8 mouse cellular contexts compared by ENCODE assay signal in genomic region chr17:46248189-46248522, GRCm38 (mm10). TPM values are rescaled to one million over a fixed set of nuclear protein-coding genes. Genes with fewer than 3 reads are reported as not detected.
DNase-seq lines count a peak whose midpoint lies in the region; ATAC-seq and TF ChIP-seq lines count a peak whose summit lies in the region.

No protein-coding gene starts in this region.

- peaks cover 61% of the 10 kb centered on the region for H3K36me3 ChIP-seq in kidney, embryonic 16.5 days (ENCODE audit: insufficient read depth, low read length)
- H3K36me3 ChIP-seq in embryonic facial prominence, embryonic 10.5 days (replicated peaks) = peaks cover 75% of the 10 kb centered on the region
- H3K36me3 ChIP-seq in hindbrain, postnatal 0 days (ENCODE audit: insufficient read depth, low read length) = peaks cover 57% of the 10 kb centered on the region
- H3K36me3 ChIP-seq in midbrain, postnatal 0 days (ENCODE audit: insufficient read depth, low read length) = peaks cover 54% of the 10 kb centered on the region

- H3K27ac ChIP-seq in kidney, embryonic 16.5 days (ENCODE audit: low read length) = peak overlapping the region; percentile 51
- peak overlapping the region; percentile 93 for H3K27ac ChIP-seq in embryonic facial prominence, embryonic 10.5 days (replicated peaks)
- peak overlapping the region; percentile 89 for H3K27ac ChIP-seq in hindbrain, postnatal 0 days
- peak overlapping the region; percentile 79 for H3K27ac ChIP-seq in midbrain, postnatal 0 days (ENCODE audit: low read depth, low read length)

- TF ChIP-seq CTCF in hindbrain, postnatal 0 days (IDR thresholded peaks at IDR 0.05; ENCODE audit: low read depth) = no peak
- no peak for TF ChIP-seq CTCF in midbrain, postnatal 0 days (IDR thresholded peaks at IDR 0.05)

- no peaks in the 10 kb centered on the region for H3K9me3 ChIP-seq in kidney, embryonic 16.5 days (ENCODE audit: low read length)
- no peaks in the 10 kb centered on the region for H3K9me3 ChIP-seq in embryonic facial prominence, embryonic 10.5 days
- H3K9me3 ChIP-seq in hindbrain, postnatal 0 days (ENCODE audit: low read length) = no peaks in the 10 kb centered on the region
- no peaks in the 10 kb centered on the region for H3K9me3 ChIP-seq in midbrain, postnatal 0 days (ENCODE audit: low read length)

- H3K4me2 ChIP-seq in kidney, embryonic 16.5 days (replicated peaks; ENCODE audit: low read depth, low read length) = peak overlapping the region; percentile 89
- peak overlapping the region; percentile 83 for H3K4me2 ChIP-seq in hindbrain, postnatal 0 days (ENCODE audit: low read depth, low read length)
- H3K4me2 ChIP-seq in midbrain, postnatal 0 days (ENCODE audit: low read depth, low read length, poor library complexity, severe bottlenecking) = peak overlapping the region; percentile 78

- ATAC-seq in kidney, embryonic 16.5 days (ENCODE audit: low FRiP score, low TSS enrichment) = peak; percentile 30; the same call in 1 of the 2 replicates
- ATAC-seq in hindbrain, postnatal 0 days = no peak
- peak; percentile 47 for ATAC-seq in midbrain, postnatal 0 days (ENCODE audit: low FRiP score)

- DNase-seq in kidney, adult 9 months = no peak
- DNase-seq in embryonic facial prominence, embryonic 10.5 days (ENCODE audit: low spot score) = no peak
- DNase-seq in hindbrain, postnatal 0 days (ENCODE audit: low spot score) = no peak
- DNase-seq in midbrain, postnatal 0 days (ENCODE audit: low spot score) = no peak
- DNase-seq in urinary bladder, postnatal 36 days (ENCODE audit: low spot score in 2 of 2) = no peak
- DNase-seq in cerebellum, adult 8-10 months = no peak
- DNase-seq in cerebellum, postnatal 4 days (ENCODE audit: low spot score in 2 of 2) = no peak

- H3K27me3 ChIP-seq in kidney, embryonic 16.5 days (ENCODE audit: insufficient read depth, low read length) = no peaks in the 10 kb centered on the region
- no peaks in the 10 kb centered on the region for H3K27me3 ChIP-seq in embryonic facial prominence, embryonic 10.5 days (replicated peaks; ENCODE audit: low read depth, poor library complexity, severe bottlenecking)
- no peaks in the 10 kb centered on the region for H3K27me3 ChIP-seq in hindbrain, postnatal 0 days (ENCODE audit: insufficient read depth, low read length)
- no peaks in the 10 kb centered on the region for H3K27me3 ChIP-seq in midbrain, postnatal 0 days (ENCODE audit: insufficient read depth, low read length)

- peak overlapping the region; percentile 88 for H3K9ac ChIP-seq in kidney, embryonic 16.5 days (replicated peaks; ENCODE audit: low read length)
- H3K9ac ChIP-seq in hindbrain, postnatal 0 days (replicated peaks; ENCODE audit: low read length) = peak overlapping the region; percentile 98
- H3K9ac ChIP-seq in midbrain, postnatal 0 days (replicated peaks; ENCODE audit: low read length, poor library complexity, severe bottlenecking) = peak overlapping the region; percentile 87

- peak overlapping the region; percentile 77 for H3K4me3 ChIP-seq in kidney, embryonic 16.5 days (ENCODE audit: low read length)
- H3K4me3 ChIP-seq in embryonic facial prominence, embryonic 10.5 days = peak overlapping the region; percentile 89
- peak overlapping the region; percentile 91 for H3K4me3 ChIP-seq in hindbrain, postnatal 0 days (ENCODE audit: low read length)
- peak overlapping the region; percentile 79 for H3K4me3 ChIP-seq in midbrain, postnatal 0 days (ENCODE audit: low read depth, low read length)

- H3K4me1 ChIP-seq in kidney, embryonic 16.5 days (ENCODE audit: insufficient read depth, low read length) = peaks cover 25% of the 10 kb centered on the region
- peaks cover 30% of the 10 kb centered on the region for H3K4me1 ChIP-seq in embryonic facial prominence, embryonic 10.5 days
- peaks cover 14% of the 10 kb centered on the region for H3K4me1 ChIP-seq in hindbrain, postnatal 0 days (ENCODE audit: insufficient read depth, low read length)
- peaks cover 9% of the 10 kb centered on the region for H3K4me1 ChIP-seq in midbrain, postnatal 0 days (ENCODE audit: insufficient read depth, low read length)

- WGBS in kidney, embryonic 16.5 days = under 1% methylated on average over 36 of the region's 37 CpGs
- WGBS in embryonic facial prominence, embryonic 10.5 days = under 1% methylated on average over 37 of the region's 37 CpGs
- 2% methylated on average over 37 of the region's 37 CpGs for WGBS in hindbrain, postnatal 0 days
- under 1% methylated on average over 37 of the region's 37 CpGs for WGBS in midbrain, postnatal 0 days

RNA-seq across cellular contexts. Expression of gene Yipf3, which starts 0.3 kb away (rescaled TPM):
- polyA plus RNA-seq in kidney, embryonic 16.5 days (2015; fragmentation: Nextera tagmentation; extraction: Ambion mirVana) = 132 and 139 TPM in 2 replicates
- 66.6 and 70.6 TPM in 2 replicates for polyA plus RNA-seq in embryonic facial prominence, embryonic 10.5 days (2016; fragmentation: Nextera tagmentation; extraction: Ambion mirVana)
- 22.2 and 26.9 TPM in 2 replicates for total RNA-seq in hindbrain, postnatal 0 days (2014; rRNA removed)
- 78.7 and 85.4 TPM in 2 replicates for polyA plus RNA-seq in hindbrain, postnatal 0 days (2015; fragmentation: Nextera tagmentation; extraction: Ambion mirVana)
- 18.9 and 24.8 TPM in 2 replicates for total RNA-seq in midbrain, postnatal 0 days (2014; rRNA removed)
- polyA plus RNA-seq in midbrain, postnatal 0 days (2015; fragmentation: Nextera tagmentation; extraction: Ambion mirVana) = 70.6 and 77.4 TPM in 2 replicates

RNA-seq across cellular contexts. Expression of gene Polr1c, which starts 0.3 kb away (rescaled TPM):
- 109 TPM in 2 replicates for polyA plus RNA-seq in kidney, embryonic 16.5 days (2015; fragmentation: Nextera tagmentation; extraction: Ambion mirVana)
- 125 and 130 TPM in 2 replicates for polyA plus RNA-seq in embryonic facial prominence, embryonic 10.5 days (2016; fragmentation: Nextera tagmentation; extraction: Ambion mirVana)
- total RNA-seq in hindbrain, postnatal 0 days (2014; rRNA removed) = 45.9 and 61.1 TPM in 2 replicates
- polyA plus RNA-seq in hindbrain, postnatal 0 days (2015; fragmentation: Nextera tagmentation; extraction: Ambion mirVana) = 58.7 and 61.7 TPM in 2 replicates
- total RNA-seq in midbrain, postnatal 0 days (2014; rRNA removed) = 54.1 and 54.7 TPM in 2 replicates
- polyA plus RNA-seq in midbrain, postnatal 0 days (2015; fragmentation: Nextera tagmentation; extraction: Ambion mirVana) = 55.5 and 59.2 TPM in 2 replicates

RNA-seq across cellular contexts. Expression of gene Lrrc73, which starts 5.2 kb away (rescaled TPM):
- 0.64 and 0.67 TPM in 2 replicates for polyA plus RNA-seq in kidney, embryonic 16.5 days (2015; fragmentation: Nextera tagmentation; extraction: Ambion mirVana)
- polyA plus RNA-seq in embryonic facial prominence, embryonic 10.5 days (2016; fragmentation: Nextera tagmentation; extraction: Ambion mirVana) = 0.67 and 0.86 TPM in 2 replicates
- total RNA-seq in hindbrain, postnatal 0 days (2014; rRNA removed) = 48.2 and 54.5 TPM in 2 replicates
- polyA plus RNA-seq in hindbrain, postnatal 0 days (2015; fragmentation: Nextera tagmentation; extraction: Ambion mirVana) = 27.2 and 28.0 TPM in 2 replicates
- total RNA-seq in midbrain, postnatal 0 days (2014; rRNA removed) = 43.1 and 61.3 TPM in 2 replicates
- polyA plus RNA-seq in midbrain, postnatal 0 days (2015; fragmentation: Nextera tagmentation; extraction: Ambion mirVana) = 32.8 and 33.0 TPM in 2 replicates

RNA-seq across cellular contexts. Expression of gene Tjap1, which starts 34.7 kb away (rescaled TPM):
- 45.7 and 49.8 TPM in 2 replicates for polyA plus RNA-seq in kidney, embryonic 16.5 days (2015; fragmentation: Nextera tagmentation; extraction: Ambion mirVana)
- polyA plus RNA-seq in embryonic facial prominence, embryonic 10.5 days (2016; fragmentation: Nextera tagmentation; extraction: Ambion mirVana) = 60.2 and 62.6 TPM in 2 replicates
- 30.7 and 43.3 TPM in 2 replicates for total RNA-seq in hindbrain, postnatal 0 days (2014; rRNA removed)
- polyA plus RNA-seq in hindbrain, postnatal 0 days (2015; fragmentation: Nextera tagmentation; extraction: Ambion mirVana) = 19.5 and 19.9 TPM in 2 replicates
- 22.0 and 31.7 TPM in 2 replicates for total RNA-seq in midbrain, postnatal 0 days (2014; rRNA removed)
- 18.6 and 19.5 TPM in 2 replicates for polyA plus RNA-seq in midbrain, postnatal 0 days (2015; fragmentation: Nextera tagmentation; extraction: Ambion mirVana)

RNA-seq across cellular contexts. Expression of gene Xpo5, which starts 45.6 kb away (rescaled TPM):
- 45.5 and 49.5 TPM in 2 replicates for polyA plus RNA-seq in kidney, embryonic 16.5 days (2015; fragmentation: Nextera tagmentation; extraction: Ambion mirVana)
- 72.7 and 77.6 TPM in 2 replicates for polyA plus RNA-seq in embryonic facial prominence, embryonic 10.5 days (2016; fragmentation: Nextera tagmentation; extraction: Ambion mirVana)
- total RNA-seq in hindbrain, postnatal 0 days (2014; rRNA removed) = 54.5 and 56.9 TPM in 2 replicates
- polyA plus RNA-seq in hindbrain, postnatal 0 days (2015; fragmentation: Nextera tagmentation; extraction: Ambion mirVana) = 23.8 and 23.9 TPM in 2 replicates
- total RNA-seq in midbrain, postnatal 0 days (2014; rRNA removed) = 50.5 and 56.7 TPM in 2 replicates
- polyA plus RNA-seq in midbrain, postnatal 0 days (2015; fragmentation: Nextera tagmentation; extraction: Ambion mirVana) = 23.6 and 24.0 TPM in 2 replicates

Comparison
In these comparisons a context has a peak if more than half of its experiments do, and no peak if none do; other contexts are left out.
1. RNA of gene Lrrc73, which starts 5.2 kb away (polyA plus RNA-seq): 32.8 to 33.0 TPM in midbrain, postnatal 0 days and 27.2 to 28.0 TPM in hindbrain, postnatal 0 days; 0.67 to 0.86 TPM in embryonic facial prominence, embryonic 10.5 days and 0.64 to 0.67 TPM in kidney, embryonic 16.5 days; every median in the first group is over 10 times any median in the second.
2. Peak in every context shown above with its lines, with median percentiles within 50 percentile points of each other: H3K27ac ChIP-seq, H3K4me2 ChIP-seq, H3K4me3 ChIP-seq and H3K9ac ChIP-seq.